Mouse (Mus musculus) hindbrain, embryonic 11.5 days (tissue): ENCODE data around the gene Pde6d. TPM values are rescaled to one million over a fixed set of nuclear protein-coding genes. Genes with fewer than 3 reads are reported as not detected.

Experiments
- ATAC-seq: fragments of 200-750 bp; cut with Nextera tagmentation; 2 replicates; pipeline ENCODE4 v1.8.0; 2017; ENCODE audit warnings: mild to moderate bottlenecking, moderate TSS enrichment, moderate library complexity; ENCODE audit not compliant: low FRiP score
- DNase-seq: peaks from one replicate; pipeline ENCODE4 v3.0.0-alpha.2; 2015; ENCODE audit warnings: low spot score
- H3K27ac ChIP-seq: fragments of 300-500 bp; sonication (generic); 2 replicates; pipeline ENCODE4 v1.5.1; 2014; ENCODE audit warnings: mild to moderate bottlenecking, low read depth, low read length
- H3K27me3 ChIP-seq: fragments of 300-500 bp; sonication (generic); 2 replicates; pipeline ENCODE4 v1.6.1; 2014; ENCODE audit warnings: mild to moderate bottlenecking, low read length, moderate library complexity, mixed read lengths; ENCODE audit not compliant: control insufficient read depth, insufficient read depth
- H3K36me3 ChIP-seq: fragments of 300-500 bp; sonication (generic); 2 replicates; pipeline ENCODE4 v1.6.1; 2014; ENCODE audit warnings: mild to moderate bottlenecking, low read length, moderate library complexity, mixed read lengths; ENCODE audit not compliant: control insufficient read depth, insufficient read depth
- H3K4me1 ChIP-seq: fragments of 300-500 bp; sonication (generic); replicated peaks from 2 replicates; pipeline ENCODE4 v1.6.1; 2014; ENCODE audit warnings: low read length, mixed read lengths; ENCODE audit not compliant: control insufficient read depth, insufficient read depth
- H3K4me2 ChIP-seq: fragments of 300-500 bp; sonication (generic); replicated peaks from 2 replicates; pipeline ENCODE4 v1.6.1; 2014; ENCODE audit warnings: mild to moderate bottlenecking, low read depth, low read length
- H3K4me3 ChIP-seq: fragments of 300-500 bp; sonication (generic); 2 replicates; pipeline ENCODE4 v1.5.1; 2014; ENCODE audit warnings: low read depth, low read length
- H3K9ac ChIP-seq: fragments of 300-500 bp; sonication (generic); 2 replicates; pipeline ENCODE4 v1.6.1; 2014; ENCODE audit warnings: low read depth, low read length
- H3K9me3 ChIP-seq: fragments of 300-500 bp; sonication (generic); 2 replicates; pipeline ENCODE4 v1.6.1; 2016; ENCODE audit warnings: low read length; ENCODE audit not compliant: control insufficient read depth
- WGBS: fragments of 180-500 bp; shearing (Covaris S2); extraction: QIAGEN DNeasy Blood & Tissue Kit; methylation state at CpG from one replicate; pipeline ENCODE4 v1.1.7; 2014; 5-methylcytosine and 5-hydroxymethylcytosine counted together
- polyA plus RNA-seq: library from polyadenylated mRNA; unstranded; fragments of >200 nt; fragmentation: Nextera tagmentation; extraction: Ambion mirVana; gene quantifications from 2 replicates; pipeline ENCODE4 v1.2.1, GENCODE M21; 2014

The Pde6d gene
- polyA plus RNA-seq, 1 experiment from 2014 or later: 96.0 TPM

- Histone ChIP-seq H3K4me1 (peaks cover 6% of the 10 kb centered on the region), H3K27ac (peak overlapping the region; percentile 58), H3K27me3 (no peaks in the 10 kb centered on the region), H3K4me3 (0 out of 2 replicates have a peak overlapping the region, but pooled peaks have one; percentile 8), H3K9me3 (no peaks in the 10 kb centered on the region), H3K4me2 (peak overlapping the region; percentile 17; the same call in 1 of the 2 replicates), H3K36me3 (peaks cover 12% of the 10 kb centered on the region), H3K9ac (peak overlapping the region; percentile 37; the same call in 1 of the 2 replicates)
- WGBS: 7% methylated on average over 13 of the region's 13 CpGs
- ATAC-seq (peak; percentile 60), DNase-seq (peak; percentile 69)
Measured at GRCm38 (mm10) chr1:86531547-86532321, 50.7 kb downstream of the Pde6d start.

GRCm38 (mm10) chr1:86530871-86531546, 51.4 kb downstream of the Pde6d start:
- H3K27ac ChIP-seq: no peak overlapping the region
- 0 out of 2 replicates have a peak overlapping the region, but pooled peaks have one; percentile 11 for H3K4me2 ChIP-seq
- peaks cover 12% of the 10 kb centered on the region for H3K36me3 ChIP-seq
- H3K4me3 ChIP-seq: peak overlapping the region; percentile 8; the same call in 1 of the 2 replicates
- no peaks in the 10 kb centered on the region for H3K9me3 ChIP-seq
- H3K4me1 ChIP-seq: peaks cover 6% of the 10 kb centered on the region
- ATAC-seq (no peak), DNase-seq (peak; percentile 53)
- no peaks in the 10 kb centered on the region for H3K27me3 ChIP-seq
- WGBS: 18% methylated on average over 4 of the region's 4 CpGs
- H3K9ac ChIP-seq: no peak overlapping the region; the same call in 1 of the 2 replicates

- 54% methylated on average over 4 of the region's 4 CpGs for WGBS
- Histone ChIP-seq H3K36me3 (peaks cover 12% of the 10 kb centered on the region), H3K9ac (peak overlapping the region; percentile 100), H3K27me3 (no peaks in the 10 kb centered on the region), H3K4me1 (peaks cover 7% of the 10 kb centered on the region), H3K27ac (0 out of 2 replicates have a peak overlapping the region, but pooled peaks have one; percentile 94), H3K4me2 (peak overlapping the region; percentile 88), H3K9me3 (no peaks in the 10 kb centered on the region), H3K4me3 (peak overlapping the region; percentile 100)
- ATAC-seq: no peak
- DNase-seq: no peak
Measured at GRCm38 (mm10) chr1:86529590-86529989, 52.8 kb downstream of the Pde6d start.

GRCm38 (mm10) chr1:86528571-86529180, 53.8 kb downstream of the Pde6d start:
- no peaks in the 10 kb centered on the region for H3K9me3 ChIP-seq
- H3K4me2 ChIP-seq: peak overlapping the region; percentile 88
- ATAC-seq (no peak), DNase-seq (no peak)
- no peaks in the 10 kb centered on the region for H3K27me3 ChIP-seq
- peak overlapping the region; percentile 94 for H3K27ac ChIP-seq
- peaks cover 12% of the 10 kb centered on the region for H3K36me3 ChIP-seq
- H3K4me1 ChIP-seq: peaks cover 9% of the 10 kb centered on the region
- peak overlapping the region; percentile 100 for H3K9ac ChIP-seq
- peak overlapping the region; percentile 100 for H3K4me3 ChIP-seq
- 0% methylated on average over 15 of the region's 15 CpGs for WGBS

GRCm38 (mm10) chr1:86527599-86528486, 54.6 kb downstream of the Pde6d start:
- H3K9me3 ChIP-seq: no peaks in the 10 kb centered on the region
- WGBS: under 1% methylated on average over 77 of the region's 89 CpGs

GRCm38 (mm10) chr1:86526789-86527598, 55.4 kb downstream of the Pde6d start:
- H3K36me3 ChIP-seq: peaks cover 12% of the 10 kb centered on the region
- H3K4me1 ChIP-seq: peaks cover 9% of the 10 kb centered on the region

More at GRCm38 (mm10) chr1:86527599-86528486, 54.6 kb downstream of the Pde6d start:
- H3K4me3 ChIP-seq: peak overlapping the region; percentile 100
- H3K36me3 ChIP-seq: peaks cover 12% of the 10 kb centered on the region
- no peaks in the 10 kb centered on the region for H3K27me3 ChIP-seq
- H3K27ac ChIP-seq: peak overlapping the region; percentile 94
- peaks cover 9% of the 10 kb centered on the region for H3K4me1 ChIP-seq
- H3K9ac ChIP-seq: peak overlapping the region; percentile 100
- ATAC-seq (no peak; the same call in 1 of the 2 replicates), DNase-seq (peak; percentile 95)
- peak overlapping the region; percentile 88 for H3K4me2 ChIP-seq

GRCm38 (mm10) chr1:86526116-86526788, 56.2 kb downstream of the Pde6d start, which contains the start of gene Ptma:
TSS of gene Ptma (plus strand) at chr1:86526726.
- Histone ChIP-seq H3K4me1 (peaks cover 9% of the 10 kb centered on the region), H3K4me3 (peak within 1 kb of the TSS; percentile 100), H3K27ac (peak within 1 kb of the TSS; percentile 100), H3K9ac (peak within 1 kb of the TSS; percentile 100), H3K4me2 (peak within 1 kb of the TSS; percentile 96), H3K36me3 (peaks cover 12% of the 10 kb centered on the region), H3K27me3 (no peaks in the 10 kb centered on the region), H3K9me3 (no peaks in the 10 kb centered on the region)
- peak; percentile 100 for DNase-seq
- peak; percentile 94 for ATAC-seq
- under 1% methylated on average over 44 of the region's 63 CpGs for WGBS

More at GRCm38 (mm10) chr1:86526789-86527598, 55.4 kb downstream of the Pde6d start:
- H3K9ac ChIP-seq: peak overlapping the region; percentile 100
- H3K9me3 ChIP-seq: no peaks in the 10 kb centered on the region
- ATAC-seq: peak; percentile 5; the same call in 1 of the 2 replicates
- peak; percentile 62 for DNase-seq
- H3K27me3 ChIP-seq: no peaks in the 10 kb centered on the region
- WGBS: under 1% methylated on average over 92 of the region's 111 CpGs
- peak overlapping the region; percentile 94 for H3K27ac ChIP-seq
- H3K4me3 ChIP-seq: peak overlapping the region; percentile 100
- peak overlapping the region; percentile 88 for H3K4me2 ChIP-seq
